Mouse (Mus musculus) forebrain, embryonic 10.5 days (tissue): ENCODE results near the gene Mycbpap. TPM values are rescaled to one million over a fixed set of nuclear protein-coding genes. Genes with fewer than 3 reads are reported as not detected.
A peak's percentile ranks its signal among the peaks of the same experiment; 100 is the strongest.

Source experiments
- DNase-seq: peaks from one replicate; pipeline ENCODE4 v3.0.0-alpha.2; 2017; ENCODE audit warnings: low spot score; ENCODE audit errors: extremely low spot score
- H3K27ac ChIP-seq: fragments of 300-500 bp; sonication (generic); 2 replicates; pipeline ENCODE4 v1.5.1; 2016; ENCODE audit warnings: mild to moderate bottlenecking
- H3K27me3 ChIP-seq: fragments of 300-500 bp; sonication (generic); 2 replicates; pipeline ENCODE4 v1.6.1; 2016; ENCODE audit warnings: mild to moderate bottlenecking; ENCODE audit not compliant: poor library complexity, severe bottlenecking
- H3K36me3 ChIP-seq: fragments of 300-500 bp; sonication (generic); replicated peaks from 2 replicates; pipeline ENCODE4 v1.6.1; 2016; ENCODE audit warnings: mild to moderate bottlenecking, moderate library complexity
- H3K4me1 ChIP-seq: fragments of 300-500 bp; sonication (generic); 2 replicates; pipeline ENCODE4 v1.6.1; 2016
- H3K4me3 ChIP-seq: fragments of 300-500 bp; sonication (generic); 2 replicates; pipeline ENCODE4 v1.5.1; 2016; ENCODE audit warnings: mild to moderate bottlenecking, moderate library complexity
- H3K9me3 ChIP-seq: fragments of 300-500 bp; sonication (generic); 2 replicates; pipeline ENCODE4 v1.6.1; 2016; ENCODE audit warnings: mild to moderate bottlenecking, moderate library complexity
- WGBS: fragments of 180-500 bp; shearing (Covaris S2); methylation state at CpG from one replicate; pipeline ENCODE4 v1.1.7; 2016; 5-methylcytosine and 5-hydroxymethylcytosine counted together
- polyA plus RNA-seq: library from polyadenylated mRNA; unstranded; fragments of >200 nt; fragmentation: Nextera tagmentation; extraction: Ambion mirVana; gene quantifications from 2 replicates; pipeline ENCODE4 v1.2.1, GENCODE M21; 2016

Mycbpap gene
- polyA plus RNA-seq, 1 experiment from 2014 or later = 3.4 TPM

DNA sequence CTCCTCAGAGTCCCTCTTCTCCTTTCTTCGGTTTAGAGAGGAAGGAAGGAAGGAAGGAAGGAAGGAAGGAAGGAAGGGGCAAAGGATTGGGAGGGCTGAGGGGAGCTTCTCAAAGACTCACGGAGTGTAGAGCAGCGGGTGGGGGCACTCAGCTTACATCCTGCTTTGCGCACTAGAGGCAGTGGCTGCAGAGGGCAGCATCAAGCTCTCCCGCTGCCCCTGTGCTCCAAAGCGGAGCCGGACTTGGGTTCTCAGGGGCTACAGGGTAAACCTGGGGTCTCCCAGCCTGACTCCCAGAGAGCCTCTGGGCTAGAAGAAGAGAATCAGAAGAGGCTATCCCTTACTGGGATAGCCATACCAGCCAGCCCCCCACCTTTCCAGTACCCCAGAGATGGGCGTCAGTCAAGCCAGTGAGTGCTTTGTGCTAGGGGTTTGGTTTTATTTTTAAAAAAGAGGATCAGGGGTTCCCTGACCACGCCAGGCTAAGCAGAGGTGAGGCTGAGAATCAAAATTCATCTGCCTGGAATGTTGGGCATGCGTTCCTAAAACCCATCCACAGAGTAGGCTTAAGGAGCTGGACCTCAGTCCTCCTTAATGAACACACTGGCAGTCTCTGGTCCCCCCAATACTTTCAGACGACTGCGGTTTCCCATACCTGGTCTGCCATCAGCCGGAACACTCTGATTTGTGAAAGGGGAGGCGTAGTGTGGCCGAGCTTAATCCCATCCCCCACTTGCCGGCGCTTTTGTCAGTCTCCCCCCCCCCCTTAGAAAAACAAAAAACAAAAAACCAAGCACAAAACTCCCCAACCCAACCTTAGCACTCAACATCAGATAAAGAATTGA is 49.6 kb downstream of the Mycbpap start:
- Histone ChIP-seq H3K4me1 (peaks cover 94% of the 10 kb centered on the region), H3K27me3 (peaks cover 73% of the 10 kb centered on the region), H3K27ac (peak overlapping the region; percentile 94), H3K9me3 (no peaks in the 10 kb centered on the region), H3K4me3 (peak overlapping the region; percentile 79), H3K36me3 (no peaks in the 10 kb centered on the region)
- DNase-seq = peak; percentile 36
- WGBS = 2% methylated on average over 17 of the region's 17 CpGs

- whole genome bisulfite sequencing = 26% methylated on average over 7 of the region's 7 CpGs
- H3K27me3 ChIP-seq = peaks cover 57% of the 10 kb centered on the region
- H3K36me3 ChIP-seq = peaks cover 8% of the 10 kb centered on the region; the same call in 1 of the 2 replicates
- DNase-seq = peak; percentile 49
- H3K4me3 ChIP-seq = peak overlapping the region; percentile 79
- no peaks in the 10 kb centered on the region for H3K9me3 ChIP-seq
- H3K4me1 ChIP-seq = peaks cover 99% of the 10 kb centered on the region
- peak overlapping the region; percentile 94 for H3K27ac ChIP-seq
Observed at GRCm38 (mm10) chr11:94470391-94470790, 51.2 kb downstream of the Mycbpap start.

- 4% methylated on average over 8 of the region's 9 CpGs for WGBS
- DNase-seq = no peak
- Histone ChIP-seq H3K4me1 (peaks cover 99% of the 10 kb centered on the region), H3K27ac (peak overlapping the region; percentile 94), H3K36me3 (peaks cover 8% of the 10 kb centered on the region; the same call in 1 of the 2 replicates), H3K9me3 (no peaks in the 10 kb centered on the region), H3K4me3 (peak overlapping the region; percentile 79), H3K27me3 (peaks cover 47% of the 10 kb centered on the region)
Observed at GRCm38 (mm10) chr11:94469136-94470064, 52.1 kb downstream of the Mycbpap start.

- peaks cover 40% of the 10 kb centered on the region for H3K27me3 ChIP-seq
Observed at GRCm38 (mm10) chr11:94468582-94469064, 52.9 kb downstream of the Mycbpap start.

DNA sequence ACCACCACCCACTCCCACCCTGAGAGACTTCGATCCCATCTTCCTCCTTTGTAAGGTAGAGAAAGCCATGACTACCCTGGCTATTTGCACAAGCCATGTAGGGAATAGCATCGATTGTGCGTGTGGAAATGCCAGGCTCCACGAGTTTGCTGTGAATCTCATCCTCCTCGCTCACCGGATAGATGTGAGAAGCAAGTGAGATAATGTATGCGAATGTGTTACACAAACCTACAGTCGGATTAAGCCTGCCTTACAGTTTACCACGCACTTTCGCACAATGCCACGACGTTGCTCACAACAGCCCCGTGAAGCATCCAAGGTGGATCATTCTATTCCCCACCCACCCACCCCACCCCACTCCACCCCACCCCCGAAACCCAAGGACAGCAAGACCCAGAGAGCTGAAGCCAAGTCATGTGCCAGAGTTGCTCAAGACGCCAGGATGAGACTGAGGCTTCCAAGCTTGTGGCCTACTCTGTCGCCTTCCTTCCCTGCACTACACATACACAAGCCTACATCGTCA is 55.1 kb downstream of the Mycbpap start:
- H3K4me1 ChIP-seq = peaks cover 73% of the 10 kb centered on the region

More at GRCm38 (mm10) chr11:94468582-94469064, 52.9 kb downstream of the Mycbpap start:
- WGBS = 19% methylated on average over 4 of the region's 4 CpGs
- peaks cover 95% of the 10 kb centered on the region for H3K4me1 ChIP-seq
- peaks cover 10% of the 10 kb centered on the region; the same call in 1 of the 2 replicates for H3K36me3 ChIP-seq
- H3K4me3 ChIP-seq = peak overlapping the region; percentile 79
- H3K9me3 ChIP-seq = no peaks in the 10 kb centered on the region
- DNase-seq = peak; percentile 85
- H3K27ac ChIP-seq = peak overlapping the region; percentile 94

GRCm38 (mm10) chr11:94464170-94464569 is 57.4 kb downstream of the Mycbpap start:
- H3K36me3 ChIP-seq = peaks cover 42% of the 10 kb centered on the region
- H3K4me3 ChIP-seq = no peak overlapping the region
- H3K9me3 ChIP-seq = no peaks in the 10 kb centered on the region
- H3K27ac ChIP-seq = 0 out of 2 replicates have a peak overlapping the region, but pooled peaks have one; percentile 48
- no peaks in the 10 kb centered on the region for H3K27me3 ChIP-seq
- WGBS = 40% methylated on average over 2 of the region's 2 CpGs
- H3K4me1 ChIP-seq = peaks cover 68% of the 10 kb centered on the region
- DNase-seq = no peak

More for the DNA sequence above, 55.1 kb downstream of the Mycbpap start:
- Histone ChIP-seq H3K27ac (peak overlapping the region; percentile 62), H3K4me3 (no peak overlapping the region), H3K36me3 (peaks cover 27% of the 10 kb centered on the region), H3K27me3 (peaks cover 17% of the 10 kb centered on the region), H3K9me3 (no peaks in the 10 kb centered on the region)
- WGBS = 92% methylated on average over 17 of the region's 17 CpGs
- no peak for DNase-seq

GRCm38 (mm10) chr11:94461856-94462255 is 59.7 kb downstream of the Mycbpap start:
- no peak for DNase-seq
- 92% methylated on average over 11 of the region's 11 CpGs for WGBS

DNA sequence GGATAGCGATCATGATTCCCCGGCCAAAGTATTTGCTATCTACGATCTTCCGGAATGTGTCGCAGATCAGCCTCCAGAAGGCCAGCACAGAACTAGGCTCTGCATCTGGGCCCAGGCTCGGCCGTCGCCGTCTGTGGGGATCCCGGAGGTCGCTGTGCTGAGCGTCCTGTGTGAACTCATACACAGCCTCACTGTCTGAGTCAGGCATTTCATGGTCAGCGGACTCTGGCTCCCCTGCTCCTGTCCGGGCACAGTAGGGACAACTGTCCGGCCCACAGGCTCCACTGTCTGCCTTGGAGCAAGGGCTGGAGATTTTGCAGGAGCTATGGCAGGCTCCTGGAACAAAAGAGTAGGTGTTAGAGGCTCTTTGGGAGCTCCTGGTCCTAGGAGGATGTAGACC is 64.5 kb downstream of the Mycbpap start:
- Histone ChIP-seq H3K36me3 (peaks cover 76% of the 10 kb centered on the region), H3K4me1 (peaks cover 50% of the 10 kb centered on the region), H3K27ac (no peak overlapping the region), H3K27me3 (peaks cover 6% of the 10 kb centered on the region; the same call in 1 of the 2 replicates), H3K9me3 (no peaks in the 10 kb centered on the region), H3K4me3 (no peak overlapping the region)
- 87% methylated on average over 15 of the region's 15 CpGs for WGBS
- DNase-seq = no peak

More at GRCm38 (mm10) chr11:94461856-94462255, 59.7 kb downstream of the Mycbpap start:
- Histone ChIP-seq H3K36me3 (peaks cover 62% of the 10 kb centered on the region), H3K27me3 (no peaks in the 10 kb centered on the region), H3K4me3 (no peak overlapping the region), H3K27ac (no peak overlapping the region), H3K4me1 (peaks cover 58% of the 10 kb centered on the region), H3K9me3 (no peaks in the 10 kb centered on the region)

DNA sequence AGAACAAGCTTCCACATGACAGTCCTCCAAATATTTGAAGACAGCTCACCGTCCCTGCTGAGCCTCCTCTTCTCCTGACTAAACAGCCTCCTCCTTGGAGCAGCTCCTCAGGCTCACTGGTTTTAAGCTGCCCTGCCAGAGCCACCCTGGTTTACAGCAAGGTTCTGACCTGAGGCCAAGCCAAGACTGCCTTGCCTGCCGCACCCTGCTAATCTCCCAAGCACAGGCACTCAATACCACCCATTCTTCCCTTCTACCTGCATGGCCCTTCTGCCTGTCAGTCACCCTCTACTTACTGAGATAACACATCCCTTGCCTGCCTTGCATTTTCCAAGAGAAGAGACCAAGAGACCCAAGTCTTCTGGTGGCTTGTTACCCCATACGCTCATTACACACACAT is 65.2 kb downstream of the Mycbpap start:
- Histone ChIP-seq H3K9me3 (no peaks in the 10 kb centered on the region), H3K4me1 (peaks cover 54% of the 10 kb centered on the region), H3K27ac (peak overlapping the region; percentile 40; the same call in 1 of the 2 replicates), H3K36me3 (peaks cover 71% of the 10 kb centered on the region), H3K27me3 (peaks cover 10% of the 10 kb centered on the region; the same call in 1 of the 2 replicates), H3K4me3 (no peak overlapping the region)
- DNase-seq = no peak
- 78% methylated on average over 3 of the region's 3 CpGs for WGBS

- H3K9me3 ChIP-seq = no peaks in the 10 kb centered on the region
- DNase-seq = no peak
- peaks cover 58% of the 10 kb centered on the region for H3K4me1 ChIP-seq
- WGBS = 84% methylated on average over 10 of the region's 10 CpGs
- 0 out of 2 replicates have a peak overlapping the region, but pooled peaks have one; percentile 40 for H3K27ac ChIP-seq
- H3K27me3 ChIP-seq = peaks cover 15% of the 10 kb centered on the region; the same call in 1 of the 2 replicates
- no peak overlapping the region for H3K4me3 ChIP-seq
- peaks cover 67% of the 10 kb centered on the region for H3K36me3 ChIP-seq
Observed at GRCm38 (mm10) chr11:94455161-94455820, 66.3 kb downstream of the Mycbpap start.

DNA sequence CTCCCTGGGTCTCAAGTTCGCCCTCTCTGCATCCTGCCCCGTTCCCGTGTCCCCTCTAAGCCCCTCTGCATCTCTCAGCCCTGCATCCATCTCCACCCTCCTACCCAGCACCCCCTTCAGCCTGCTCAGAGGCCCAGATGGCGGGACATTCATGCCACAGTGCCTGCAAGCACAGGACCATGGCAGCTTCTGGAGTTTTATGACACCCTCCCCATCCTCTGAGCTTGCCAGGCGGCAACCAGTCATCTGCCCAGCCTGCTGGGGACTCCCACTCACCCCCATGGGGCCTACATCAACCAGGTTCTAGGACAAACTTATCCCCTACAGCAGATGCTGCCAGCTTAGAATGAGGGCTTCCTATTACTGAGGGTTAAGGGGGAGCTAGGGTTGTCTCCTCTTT is 66.8 kb downstream of the Mycbpap start:
- WGBS = 71% methylated on average over 5 of the region's 5 CpGs
- peaks cover 16% of the 10 kb centered on the region; the same call in 1 of the 2 replicates for H3K27me3 ChIP-seq
- no peaks in the 10 kb centered on the region for H3K9me3 ChIP-seq
- peaks cover 66% of the 10 kb centered on the region for H3K36me3 ChIP-seq
- no peak for DNase-seq
- H3K4me1 ChIP-seq = peaks cover 58% of the 10 kb centered on the region
- H3K27ac ChIP-seq = peak overlapping the region; percentile 40
- H3K4me3 ChIP-seq = no peak overlapping the region; the same call in 1 of the 2 replicates
